Mouse (Mus musculus) heart, embryonic 12.5 days (tissue): ENCODE measurements around the gene Specc1l. TPM values are rescaled to one million over a fixed set of nuclear protein-coding genes. Genes with fewer than 3 reads are reported as not detected.

ENCODE experiments used
- ATAC-seq: fragments of 200-750 bp; cut with Nextera tagmentation; 2 replicates; pipeline ENCODE4 v1.8.0; 2017; ENCODE audit warnings: moderate TSS enrichment, moderate library complexity; ENCODE audit not compliant: insufficient number of reproducible peaks, low FRiP score
- H3K27ac ChIP-seq: fragments of 300-500 bp; sonication (generic); 2 replicates; pipeline ENCODE4 v1.5.1; 2016; ENCODE audit warnings: mild to moderate bottlenecking, moderate library complexity; ENCODE audit not compliant: poor library complexity, severe bottlenecking
- H3K27me3 ChIP-seq: fragments of 300-500 bp; sonication (generic); replicated peaks from 2 replicates; pipeline ENCODE4 v1.6.1; 2016; ENCODE audit warnings: mild to moderate bottlenecking, moderate library complexity
- H3K36me3 ChIP-seq: fragments of 300-500 bp; sonication (generic); 2 replicates; pipeline ENCODE4 v1.6.1; 2016; ENCODE audit warnings: mild to moderate bottlenecking, moderate library complexity
- H3K4me1 ChIP-seq: fragments of 300-500 bp; sonication (generic); replicated peaks from 2 replicates; pipeline ENCODE4 v1.6.1; 2016; ENCODE audit warnings: mild to moderate bottlenecking
- H3K4me2 ChIP-seq: fragments of 300-500 bp; sonication (generic); 2 replicates; pipeline ENCODE4 v1.6.1; 2016; ENCODE audit warnings: mild to moderate bottlenecking, moderate library complexity
- H3K4me3 ChIP-seq: fragments of 300-500 bp; sonication (generic); 2 replicates; pipeline ENCODE4 v1.5.1; 2016; ENCODE audit warnings: mild to moderate bottlenecking
- H3K9ac ChIP-seq: fragments of 300-500 bp; sonication (generic); 2 replicates; pipeline ENCODE4 v1.6.1; 2016; ENCODE audit warnings: mild to moderate bottlenecking, moderate library complexity
- H3K9me3 ChIP-seq: fragments of 300-500 bp; sonication (generic); replicated peaks from 2 replicates; pipeline ENCODE4 v1.6.1; 2016; ENCODE audit warnings: mild to moderate bottlenecking, moderate library complexity
- WGBS: fragments of 180-500 bp; shearing (Covaris S2); methylation state at CpG from one replicate; pipeline ENCODE4 v1.1.7; 2016; 5-methylcytosine and 5-hydroxymethylcytosine counted together
- polyA plus RNA-seq: library from polyadenylated mRNA; unstranded; fragments of >200 nt; fragmentation: Nextera tagmentation; extraction: Ambion mirVana; gene quantifications from 2 replicates; pipeline ENCODE4 v1.2.1, GENCODE M21; 2016

Gene Specc1l
- polyA plus RNA-seq, 1 experiment from 2014 or later, result 32.1 TPM

GRCm38 (mm10) chr10:75186551-75186950 is 25.3 kb upstream of the Specc1l start:
- WGBS, result 40% methylated on average over 6 of the region's 6 CpGs
- no peak overlapping the region for H3K4me2 ChIP-seq
- peaks cover 17% of the 10 kb centered on the region for H3K4me1 ChIP-seq
- H3K9ac ChIP-seq, result no peak overlapping the region
- ATAC-seq, result no peak
- no peak overlapping the region for H3K4me3 ChIP-seq
- no peaks in the 10 kb centered on the region for H3K9me3 ChIP-seq
- H3K36me3 ChIP-seq, result peaks cover 30% of the 10 kb centered on the region
- H3K27ac ChIP-seq, result no peak overlapping the region
- H3K27me3 ChIP-seq, result no peaks in the 10 kb centered on the region

- 54% methylated on average over 8 of the region's 8 CpGs for WGBS
- ATAC-seq, result no peak
- H3K9ac ChIP-seq, result no peak overlapping the region
- peaks cover 17% of the 10 kb centered on the region for H3K4me1 ChIP-seq
- H3K4me2 ChIP-seq, result no peak overlapping the region
- no peak overlapping the region for H3K4me3 ChIP-seq
- H3K9me3 ChIP-seq, result no peaks in the 10 kb centered on the region
- H3K27ac ChIP-seq, result peak overlapping the region; percentile 49; the same call in 1 of the 2 replicates
- peaks cover 21% of the 10 kb centered on the region for H3K36me3 ChIP-seq
- H3K27me3 ChIP-seq, result no peaks in the 10 kb centered on the region
Observed at GRCm38 (mm10) chr10:75187366-75188056, 24.4 kb upstream of the Specc1l start.

GRCm38 (mm10) chr10:75191647-75192046 is 20.2 kb upstream of the Specc1l start:
- Histone ChIP-seq H3K9me3 (peaks cover 3% of the 10 kb centered on the region), H3K27me3 (no peaks in the 10 kb centered on the region), H3K4me1 (peaks cover 13% of the 10 kb centered on the region), H3K27ac (no peak overlapping the region), H3K9ac (no peak overlapping the region), H3K4me2 (no peak overlapping the region), H3K36me3 (no peaks in the 10 kb centered on the region), H3K4me3 (no peak overlapping the region)
- 47% methylated on average over 7 of the region's 7 CpGs for WGBS
- no peak for ATAC-seq

GRCm38 (mm10) chr10:75197817-75198216 is 14.1 kb upstream of the Specc1l start:
- Histone ChIP-seq H3K4me3 (no peak overlapping the region), H3K36me3 (no peaks in the 10 kb centered on the region), H3K9ac (no peak overlapping the region), H3K9me3 (peaks cover 2% of the 10 kb centered on the region), H3K27ac (no peak overlapping the region), H3K4me2 (no peak overlapping the region), H3K27me3 (no peaks in the 10 kb centered on the region), H3K4me1 (no peaks in the 10 kb centered on the region)
- ATAC-seq, result no peak
- 74% methylated on average over 1 of the region's 1 CpGs for WGBS

- no peak overlapping the region for H3K4me3 ChIP-seq
- H3K36me3 ChIP-seq, result no peaks in the 10 kb centered on the region
- no peaks in the 10 kb centered on the region for H3K27me3 ChIP-seq
- ATAC-seq, result no peak
- H3K9me3 ChIP-seq, result no peaks in the 10 kb centered on the region
- WGBS, result 82% methylated on average over 1 of the region's 1 CpGs
- H3K9ac ChIP-seq, result no peak overlapping the region
- no peak overlapping the region for H3K27ac ChIP-seq
- H3K4me2 ChIP-seq, result no peak overlapping the region
- no peaks in the 10 kb centered on the region for H3K4me1 ChIP-seq
Observed at GRCm38 (mm10) chr10:75200733-75201132, 11.1 kb upstream of the Specc1l start.

- Histone ChIP-seq H3K4me2 (no peak overlapping the region), H3K36me3 (no peaks in the 10 kb centered on the region), H3K4me1 (no peaks in the 10 kb centered on the region), H3K9ac (no peak overlapping the region), H3K27ac (no peak overlapping the region), H3K27me3 (no peaks in the 10 kb centered on the region), H3K4me3 (no peak overlapping the region), H3K9me3 (no peaks in the 10 kb centered on the region)
- 69% methylated on average over 4 of the region's 4 CpGs for WGBS
- ATAC-seq, result no peak
Observed at GRCm38 (mm10) chr10:75206192-75206591, 5.7 kb upstream of the Specc1l start.

- H3K4me1 ChIP-seq, result peaks cover 8% of the 10 kb centered on the region
- no peak overlapping the region for H3K4me2 ChIP-seq
- H3K27ac ChIP-seq, result no peak overlapping the region
- no peak for ATAC-seq
- WGBS, result 88% methylated on average over 3 of the region's 3 CpGs
- no peaks in the 10 kb centered on the region for H3K27me3 ChIP-seq
- no peak overlapping the region for H3K4me3 ChIP-seq
- H3K9ac ChIP-seq, result no peak overlapping the region
- no peaks in the 10 kb centered on the region for H3K9me3 ChIP-seq
- H3K36me3 ChIP-seq, result no peaks in the 10 kb centered on the region
Observed at GRCm38 (mm10) chr10:75210841-75211240, 1.0 kb upstream of the Specc1l start.

- Histone ChIP-seq H3K27ac (no peak overlapping the region), H3K9me3 (no peaks in the 10 kb centered on the region), H3K4me3 (peak overlapping the region; percentile 97), H3K4me2 (peak overlapping the region; percentile 97), H3K4me1 (peaks cover 8% of the 10 kb centered on the region), H3K9ac (peak overlapping the region; percentile 86), H3K27me3 (no peaks in the 10 kb centered on the region), H3K36me3 (no peaks in the 10 kb centered on the region)
- no peak for ATAC-seq
- 52% methylated on average over 7 of the region's 7 CpGs for WGBS
Observed at GRCm38 (mm10) chr10:75212981-75213380, 1.1 kb downstream of the Specc1l start.

GRCm38 (mm10) chr10:75220722-75221121 is 8.8 kb downstream of the Specc1l start:
- Histone ChIP-seq H3K4me2 (no peak overlapping the region), H3K36me3 (0 out of 2 replicates have a peak, but pooled peaks cover 2% of the 10 kb centered on the region), H3K9me3 (no peaks in the 10 kb centered on the region), H3K4me3 (no peak overlapping the region), H3K9ac (no peak overlapping the region), H3K4me1 (peaks cover 32% of the 10 kb centered on the region), H3K27me3 (no peaks in the 10 kb centered on the region), H3K27ac (no peak overlapping the region)
- WGBS, result 81% methylated on average over 3 of the region's 3 CpGs
- no peak for ATAC-seq

GRCm38 (mm10) chr10:75221936-75222610 is 10.2 kb downstream of the Specc1l start:
- 45% methylated on average over 4 of the region's 4 CpGs for WGBS
- Histone ChIP-seq H3K36me3 (0 out of 2 replicates have a peak, but pooled peaks cover 2% of the 10 kb centered on the region), H3K27ac (no peak overlapping the region; the same call in 1 of the 2 replicates), H3K4me2 (no peak overlapping the region), H3K9me3 (no peaks in the 10 kb centered on the region), H3K9ac (no peak overlapping the region), H3K4me3 (no peak overlapping the region), H3K27me3 (no peaks in the 10 kb centered on the region), H3K4me1 (peaks cover 32% of the 10 kb centered on the region)
- ATAC-seq, result no peak

GRCm38 (mm10) chr10:75222611-75222998 is 10.7 kb downstream of the Specc1l start:
- no peak for ATAC-seq
- Histone ChIP-seq H3K4me1 (peaks cover 32% of the 10 kb centered on the region), H3K36me3 (0 out of 2 replicates have a peak, but pooled peaks cover 2% of the 10 kb centered on the region), H3K4me3 (no peak overlapping the region), H3K27ac (0 out of 2 replicates have a peak overlapping the region, but pooled peaks have one; percentile 32), H3K9ac (no peak overlapping the region), H3K9me3 (no peaks in the 10 kb centered on the region), H3K4me2 (no peak overlapping the region), H3K27me3 (no peaks in the 10 kb centered on the region)
- 74% methylated on average over 5 of the region's 5 CpGs for WGBS
